14 mouse cellular contexts compared by ENCODE assay signal in genomic region chr4:95269766-95270165, GRCm38 (mm10).
"Had no signal": no experiment of that assay in that cellular context is flagged by ENCODE, and none has a peak within 500 bp of the region (broad histone marks: within the 10 kb centered on the region; RNA-seq: fewer than 3 reads in every experiment).

No protein-coding gene starts in this region.

- H3K9me3 ChIP-seq: limb, embryonic 10.5 days; liver, embryonic 12.5 days; lung, embryonic 15.5 days; midbrain, embryonic 12.5 days; neural tube, embryonic 13.5 days; stomach, embryonic 15.5 days had no signal

- ATAC-seq: liver, embryonic 12.5 days had no signal

- H3K9ac ChIP-seq: liver, embryonic 12.5 days; lung, embryonic 15.5 days; midbrain, embryonic 12.5 days; neural tube, embryonic 13.5 days; stomach, embryonic 15.5 days had no signal

- H3K4me1 ChIP-seq: limb, embryonic 10.5 days; liver, embryonic 12.5 days; midbrain, embryonic 12.5 days; neural tube, embryonic 13.5 days; stomach, embryonic 15.5 days had no signal

- H3K36me3 ChIP-seq: limb, embryonic 10.5 days; liver, embryonic 12.5 days; lung, embryonic 15.5 days; midbrain, embryonic 12.5 days; neural tube, embryonic 13.5 days; stomach, embryonic 15.5 days had no signal

- H3K4me3 ChIP-seq: left cerebral cortex, adult 2 months; limb, embryonic 10.5 days; liver, embryonic 12.5 days; lung, embryonic 15.5 days; midbrain, embryonic 12.5 days; myocyte; neural tube, embryonic 13.5 days; stomach, embryonic 15.5 days had no signal

- DNase-seq: kidney, adult 18-20 months; kidney, postnatal 14 days; lung, postnatal 36 days; retina, postnatal 1 day; thymus, adult 2 months; thymus, postnatal 25 days had no signal

- H3K27me3 ChIP-seq: liver, embryonic 12.5 days; lung, embryonic 15.5 days; midbrain, embryonic 12.5 days; neural tube, embryonic 13.5 days; stomach, embryonic 15.5 days had no signal

- H3K27ac ChIP-seq: left cerebral cortex, adult 2 months; limb, embryonic 10.5 days; liver, embryonic 12.5 days; lung, embryonic 15.5 days; midbrain, embryonic 12.5 days; neural tube, embryonic 13.5 days; stomach, embryonic 15.5 days had no signal

- H3K4me2 ChIP-seq: liver, embryonic 12.5 days; lung, embryonic 15.5 days; midbrain, embryonic 12.5 days; neural tube, embryonic 13.5 days; stomach, embryonic 15.5 days had no signal
